Comparison of ENCODE assay signal across 9 mouse cellular contexts in genomic region chr4:100537898-100538297, GRCm38 (mm10). TPM values are rescaled to one million over a fixed set of nuclear protein-coding genes. Genes with fewer than 3 reads are reported as not detected.
A peak's percentile ranks its signal among the peaks of the same experiment; 100 is the strongest.
DNase-seq lines count a peak whose midpoint lies in the region; ATAC-seq lines count a peak whose summit lies in the region.
"Had no signal": no experiment of that assay in that cellular context is flagged by ENCODE, and none has a peak within 500 bp of the region (broad histone marks: within the 10 kb centered on the region; RNA-seq: fewer than 3 reads in every experiment).

No protein-coding gene starts in this region.

- no peak overlapping the region for H3K4me2 ChIP-seq in forebrain, embryonic 14.5 days (ENCODE audit: low read length)
- H3K4me2 ChIP-seq in forebrain, embryonic 13.5 days, result no peak overlapping the region
- H3K4me2 ChIP-seq in neural tube, embryonic 15.5 days, result no peak overlapping the region

- H3K27ac ChIP-seq in forebrain, embryonic 14.5 days (ENCODE audit: low read depth, low read length), result no peak overlapping the region
- H3K27ac ChIP-seq in forebrain, embryonic 13.5 days, result no peak overlapping the region
- no peak overlapping the region for H3K27ac ChIP-seq in neural tube, embryonic 15.5 days (replicated peaks)

- no peak overlapping the region for H3K9ac ChIP-seq in forebrain, embryonic 14.5 days (ENCODE audit: low read length)
- no peak overlapping the region for H3K9ac ChIP-seq in forebrain, embryonic 13.5 days
- no peak overlapping the region for H3K9ac ChIP-seq in neural tube, embryonic 15.5 days (replicated peaks)

- no peaks in the 10 kb centered on the region for H3K9me3 ChIP-seq in forebrain, embryonic 14.5 days (replicated peaks; ENCODE audit: control insufficient read depth, low read length)
- H3K9me3 ChIP-seq in forebrain, embryonic 13.5 days (replicated peaks), result no peaks in the 10 kb centered on the region
- no peaks in the 10 kb centered on the region for H3K9me3 ChIP-seq in neural tube, embryonic 15.5 days (replicated peaks)
- H3K9me3 ChIP-seq: G1E had no signal

- no peaks in the 10 kb centered on the region for H3K4me1 ChIP-seq in forebrain, embryonic 14.5 days (ENCODE audit: control insufficient read depth, insufficient read depth, low read length)
- no peaks in the 10 kb centered on the region for H3K4me1 ChIP-seq in forebrain, embryonic 13.5 days
- no peaks in the 10 kb centered on the region for H3K4me1 ChIP-seq in neural tube, embryonic 15.5 days

- DNase-seq in forebrain, embryonic 14.5 days (ENCODE audit: low spot score), result peak; percentile 91
- DNase-seq in neural tube, embryonic 10.5 days (ENCODE audit: extremely low spot score, low spot score), result peak; percentile 46
- DNase-seq in cerebellum, adult 9-11 months, result peak; percentile 13
- DNase-seq in induced T-regulatory cell, adult 2 months (ENCODE audit: low read depth), result peak; percentile 68
- peak; percentile 59 for DNase-seq in lung, postnatal 36 days
- DNase-seq in testis, postnatal 10 days (ENCODE audit: low spot score), result no peak

- no peak overlapping the region for H3K4me3 ChIP-seq in forebrain, embryonic 14.5 days (ENCODE audit: low read depth, low read length)
- H3K4me3 ChIP-seq in forebrain, embryonic 13.5 days, result no peak overlapping the region
- H3K4me3 ChIP-seq in neural tube, embryonic 15.5 days (replicated peaks), result no peak overlapping the region

- ATAC-seq in forebrain, embryonic 14.5 days, result no peak
- no peak for ATAC-seq in forebrain, embryonic 13.5 days
- ATAC-seq in neural tube, embryonic 15.5 days (ENCODE audit: low FRiP score), result no peak

- H3K27me3 ChIP-seq in forebrain, embryonic 14.5 days (replicated peaks; ENCODE audit: control insufficient read depth, insufficient read depth, low read length), result no peaks in the 10 kb centered on the region
- H3K27me3 ChIP-seq in forebrain, embryonic 13.5 days, result no peaks in the 10 kb centered on the region
- no peaks in the 10 kb centered on the region for H3K27me3 ChIP-seq in neural tube, embryonic 15.5 days (replicated peaks)

- 5% methylated on average over 3 of the region's 3 CpGs for WGBS in forebrain, embryonic 14.5 days
- 10% methylated on average over 3 of the region's 3 CpGs for WGBS in forebrain, embryonic 13.5 days
- 3% methylated on average over 3 of the region's 3 CpGs for WGBS in neural tube, embryonic 15.5 days

- no peaks in the 10 kb centered on the region for H3K36me3 ChIP-seq in forebrain, embryonic 14.5 days (ENCODE audit: control insufficient read depth, insufficient read depth, low read length)
- no peaks in the 10 kb centered on the region for H3K36me3 ChIP-seq in forebrain, embryonic 13.5 days (ENCODE audit: poor library complexity, severe bottlenecking)
- no peaks in the 10 kb centered on the region for H3K36me3 ChIP-seq in neural tube, embryonic 15.5 days
- H3K36me3 ChIP-seq: G1E had no signal

RNA-seq across cellular contexts. Expression of gene Ube2u, which starts 59.2 kb away (rescaled TPM):
- 0.15 and 0.51 TPM in 2 replicates for polyA plus RNA-seq in forebrain, embryonic 14.5 days (2014; fragmentation: Nextera tagmentation; extraction: Ambion mirVana)
- polyA plus RNA-seq in forebrain, embryonic 13.5 days (2015; fragmentation: Nextera tagmentation; extraction: Ambion mirVana), result 0.56 and 0.71 TPM in 2 replicates
- polyA plus RNA-seq in neural tube, embryonic 15.5 days (2015; fragmentation: Nextera tagmentation; extraction: Ambion mirVana), result 0.11 and 0.13 TPM in 2 replicates
- polyA plus RNA-seq: G1E had no signal
